Mouse (Mus musculus) embryonic facial prominence, embryonic 10.5 days (tissue): ENCODE results near the gene Amotl2. TPM values are rescaled to one million over a fixed set of nuclear protein-coding genes. Genes with fewer than 3 reads are reported as not detected.
"Not testable (repeated sequence)": the region's sequence is repeated elsewhere in the genome, so short reads cannot be mapped to it uniquely, and the experiment has no call there.

Experiments used
- DNase-seq: peaks from one replicate; pipeline ENCODE4 v3.0.0-alpha.2; 2017; ENCODE audit warnings: low spot score
- H3K27ac ChIP-seq: fragments of 300-500 bp; sonication (generic); replicated peaks from 2 replicates; pipeline ENCODE4 v1.5.1; 2016; ENCODE audit warnings: mild to moderate bottlenecking
- H3K27me3 ChIP-seq: fragments of 300-500 bp; sonication (generic); replicated peaks from 2 replicates; pipeline ENCODE4 v1.6.1; 2016; ENCODE audit warnings: low read depth, mild to moderate bottlenecking; ENCODE audit not compliant: poor library complexity, severe bottlenecking
- H3K36me3 ChIP-seq: fragments of 300-500 bp; sonication (generic); replicated peaks from 2 replicates; pipeline ENCODE4 v1.6.1; 2016; ENCODE audit warnings: mild to moderate bottlenecking, moderate library complexity
- H3K4me1 ChIP-seq: fragments of 300-500 bp; sonication (generic); 2 replicates; pipeline ENCODE4 v1.6.1; 2016
- H3K4me3 ChIP-seq: fragments of 300-500 bp; sonication (generic); 2 replicates; pipeline ENCODE4 v1.5.1; 2016; ENCODE audit warnings: mild to moderate bottlenecking, moderate library complexity
- H3K9me3 ChIP-seq: fragments of 300-500 bp; sonication (generic); 2 replicates; pipeline ENCODE4 v1.6.1; 2016; ENCODE audit warnings: mild to moderate bottlenecking
- WGBS: fragments of 180-500 bp; shearing (Covaris S2); methylation state at CpG from one replicate; pipeline ENCODE4 v1.1.7; 2016; 5-methylcytosine and 5-hydroxymethylcytosine counted together
- polyA plus RNA-seq: library from polyadenylated mRNA; unstranded; fragments of >200 nt; fragmentation: Nextera tagmentation; extraction: Ambion mirVana; gene quantifications from 2 replicates; pipeline ENCODE4 v1.2.1, GENCODE M21; 2016

The Amotl2 gene
- polyA plus RNA-seq, 1 experiment from 2014 or later = 61.4 TPM

- Histone ChIP-seq H3K9me3 (no peaks in the 10 kb centered on the region), H3K27ac (no peak overlapping the region), H3K27me3 (no peaks in the 10 kb centered on the region), H3K36me3 (no peaks in the 10 kb centered on the region), H3K4me3 (no peak overlapping the region), H3K4me1 (peaks cover 14% of the 10 kb centered on the region)
- DNase-seq = no peak
These were observed 36.8 kb downstream of the Amotl2 start for GRCm38 (mm10) chr9:102753299-102753698.

GRCm38 (mm10) chr9:102755161-102755560 lies 38.7 kb downstream of the Amotl2 start:
- DNase-seq = no peak
- Histone ChIP-seq H3K27ac (no peak overlapping the region), H3K4me3 (no peak overlapping the region), H3K9me3 (no peaks in the 10 kb centered on the region), H3K27me3 (no peaks in the 10 kb centered on the region), H3K4me1 (peaks cover 31% of the 10 kb centered on the region), H3K36me3 (no peaks in the 10 kb centered on the region)
- 84% methylated on average over 4 of the region's 4 CpGs for WGBS

GRCm38 (mm10) chr9:102755591-102756270 lies 39.3 kb downstream of the Amotl2 start:
- 58% methylated on average over 9 of the region's 9 CpGs for WGBS
- no peak overlapping the region for H3K4me3 ChIP-seq
- no peaks in the 10 kb centered on the region for H3K27me3 ChIP-seq
- no peaks in the 10 kb centered on the region for H3K36me3 ChIP-seq
- DNase-seq = no peak
- peak overlapping the region; percentile 40; the same call in 1 of the 2 replicates for H3K27ac ChIP-seq
- H3K4me1 ChIP-seq = peaks cover 32% of the 10 kb centered on the region
- H3K9me3 ChIP-seq = no peaks in the 10 kb centered on the region

- Histone ChIP-seq H3K36me3 (no peaks in the 10 kb centered on the region), H3K9me3 (no peaks in the 10 kb centered on the region), H3K27me3 (no peaks in the 10 kb centered on the region), H3K4me3 (no peak overlapping the region), H3K4me1 (peaks cover 32% of the 10 kb centered on the region), H3K27ac (no peak overlapping the region)
- WGBS = 76% methylated on average over 14 of the region's 14 CpGs
- DNase-seq = no peak
These were observed 39.9 kb downstream of the Amotl2 start for GRCm38 (mm10) chr9:102756352-102756751.

- DNase-seq = no peak
These were observed 42.4 kb downstream of the Amotl2 start for GRCm38 (mm10) chr9:102758851-102759250.

GRCm38 (mm10) chr9:102759581-102760001 lies 43.1 kb downstream of the Amotl2 start:
- H3K27ac ChIP-seq = peak overlapping the region; percentile 57
- no peaks in the 10 kb centered on the region for H3K9me3 ChIP-seq
- H3K36me3 ChIP-seq = no peaks in the 10 kb centered on the region
- no peak overlapping the region for H3K4me3 ChIP-seq
- WGBS = 58% methylated on average over 5 of the region's 5 CpGs
- H3K4me1 ChIP-seq = peaks cover 43% of the 10 kb centered on the region
- no peaks in the 10 kb centered on the region for H3K27me3 ChIP-seq
- DNase-seq = peak; percentile 20

More at GRCm38 (mm10) chr9:102758851-102759250, 42.4 kb downstream of the Amotl2 start:
- H3K4me1 ChIP-seq = peaks cover 42% of the 10 kb centered on the region
- H3K4me3 ChIP-seq = no peak overlapping the region
- peak overlapping the region; percentile 57 for H3K27ac ChIP-seq
- 54% methylated on average over 1 of the region's 1 CpGs for WGBS
- no peaks in the 10 kb centered on the region for H3K36me3 ChIP-seq
- H3K9me3 ChIP-seq = no peaks in the 10 kb centered on the region
- no peaks in the 10 kb centered on the region for H3K27me3 ChIP-seq

GRCm38 (mm10) chr9:102761599-102761998 lies 45.1 kb downstream of the Amotl2 start:
- H3K9me3 ChIP-seq = no peaks in the 10 kb centered on the region
- 90% methylated on average over 7 of the region's 7 CpGs for WGBS
- 0 out of 2 replicates have a peak overlapping the region, but pooled peaks have one; percentile 16 for H3K27ac ChIP-seq
- H3K4me1 ChIP-seq = peaks cover 29% of the 10 kb centered on the region
- DNase-seq = no peak
- H3K4me3 ChIP-seq = no peak overlapping the region
- H3K27me3 ChIP-seq = no peaks in the 10 kb centered on the region
- no peaks in the 10 kb centered on the region for H3K36me3 ChIP-seq

GRCm38 (mm10) chr9:102762836-102763235 lies 46.4 kb downstream of the Amotl2 start:
- Histone ChIP-seq H3K4me1 (peaks cover 35% of the 10 kb centered on the region), H3K27me3 (no peaks in the 10 kb centered on the region), H3K9me3 (no peaks in the 10 kb centered on the region), H3K27ac (no peak overlapping the region), H3K36me3 (no peaks in the 10 kb centered on the region), H3K4me3 (no peak overlapping the region)
- WGBS = 80% methylated on average over 3 of the region's 3 CpGs
- no peak for DNase-seq

- no peak overlapping the region; the same call in 1 of the 2 replicates for H3K27ac ChIP-seq
These were observed 47.0 kb downstream of the Amotl2 start for GRCm38 (mm10) chr9:102763520-102763919.

GRCm38 (mm10) chr9:102764540-102764939 lies 48.1 kb downstream of the Amotl2 start:
- peaks cover 25% of the 10 kb centered on the region for H3K4me1 ChIP-seq
- H3K27me3 ChIP-seq, H3K36me3 ChIP-seq, DNase-seq, H3K9me3 ChIP-seq, H3K4me3 ChIP-seq, H3K27ac ChIP-seq: not testable (repeated sequence)
- WGBS = 92% methylated on average over 2 of the region's 2 CpGs

More at GRCm38 (mm10) chr9:102763520-102763919, 47.0 kb downstream of the Amotl2 start:
- 63% methylated on average over 8 of the region's 8 CpGs for WGBS
- Histone ChIP-seq H3K36me3 (no peaks in the 10 kb centered on the region), H3K4me3 (no peak overlapping the region), H3K4me1 (peaks cover 34% of the 10 kb centered on the region), H3K9me3 (no peaks in the 10 kb centered on the region), H3K27me3 (no peaks in the 10 kb centered on the region)
- peak; percentile 19 for DNase-seq

GRCm38 (mm10) chr9:102766741-102767140 lies 50.3 kb downstream of the Amotl2 start:
- Histone ChIP-seq H3K27ac (peak overlapping the region; percentile 70), H3K4me3 (no peak overlapping the region), H3K27me3 (no peaks in the 10 kb centered on the region), H3K4me1 (peaks cover 25% of the 10 kb centered on the region), H3K9me3 (no peaks in the 10 kb centered on the region), H3K36me3 (no peaks in the 10 kb centered on the region)
- DNase-seq = no peak
- 90% methylated on average over 3 of the region's 3 CpGs for WGBS

- Histone ChIP-seq H3K36me3 (no peaks in the 10 kb centered on the region), H3K4me1 (peaks cover 13% of the 10 kb centered on the region)
- 74% methylated on average over 3 of the region's 3 CpGs for WGBS
These were observed 52.8 kb downstream of the Amotl2 start for GRCm38 (mm10) chr9:102769257-102769656.

GRCm38 (mm10) chr9:102770190-102770589 lies 53.7 kb downstream of the Amotl2 start:
- H3K9me3 ChIP-seq = no peaks in the 10 kb centered on the region
- WGBS = 85% methylated on average over 16 of the region's 16 CpGs
- no peak for DNase-seq

More at GRCm38 (mm10) chr9:102769257-102769656, 52.8 kb downstream of the Amotl2 start:
- Histone ChIP-seq H3K9me3 (no peaks in the 10 kb centered on the region), H3K4me3 (no peak overlapping the region), H3K27me3 (no peaks in the 10 kb centered on the region), H3K27ac (no peak overlapping the region)
- no peak for DNase-seq

More at GRCm38 (mm10) chr9:102770190-102770589, 53.7 kb downstream of the Amotl2 start:
- Histone ChIP-seq H3K27me3 (no peaks in the 10 kb centered on the region), H3K27ac (no peak overlapping the region), H3K36me3 (no peaks in the 10 kb centered on the region), H3K4me3 (no peak overlapping the region), H3K4me1 (peaks cover 13% of the 10 kb centered on the region)
